Mouse (Mus musculus) intestine, embryonic 15.5 days (tissue): ENCODE results near the gene Eps15l1. TPM values are rescaled to one million over a fixed set of nuclear protein-coding genes. Genes with fewer than 3 reads are reported as not detected.

Experiments used
- ATAC-seq: fragments of 200-750 bp; cut with Nextera tagmentation; 2 replicates; pipeline ENCODE4 v1.8.0; 2017; ENCODE audit warnings: moderate TSS enrichment, moderate library complexity
- H3K27ac ChIP-seq: fragments of 300-500 bp; sonication (generic); 2 replicates; pipeline ENCODE4 v1.5.1; 2015; ENCODE audit warnings: mild to moderate bottlenecking, inconsistent platforms
- H3K27me3 ChIP-seq: fragments of 300-500 bp; sonication (generic); replicated peaks from 2 replicates; pipeline ENCODE4 v1.6.1; 2015; ENCODE audit warnings: inconsistent platforms
- H3K36me3 ChIP-seq: fragments of 300-500 bp; sonication (generic); 2 replicates; pipeline ENCODE4 v1.6.1; 2015; ENCODE audit warnings: inconsistent platforms
- H3K4me1 ChIP-seq: fragments of 300-500 bp; sonication (generic); replicated peaks from 2 replicates; pipeline ENCODE4 v1.6.1; 2015; ENCODE audit warnings: inconsistent platforms
- H3K4me2 ChIP-seq: fragments of 300-500 bp; sonication (generic); replicated peaks from 2 replicates; pipeline ENCODE4 v1.6.1; 2015; ENCODE audit warnings: mild to moderate bottlenecking, inconsistent platforms
- H3K4me3 ChIP-seq: fragments of 300-500 bp; sonication (generic); replicated peaks from 2 replicates; pipeline ENCODE4 v1.5.1; 2015; ENCODE audit warnings: inconsistent platforms
- H3K9ac ChIP-seq: fragments of 300-500 bp; sonication (generic); 2 replicates; pipeline ENCODE4 v1.6.1; 2015; ENCODE audit warnings: inconsistent platforms
- H3K9me3 ChIP-seq: fragments of 300-500 bp; sonication (generic); 2 replicates; pipeline ENCODE4 v1.6.1; 2016; ENCODE audit warnings: inconsistent platforms
- WGBS: fragments of 180-500 bp; shearing (Covaris S2); methylation state at CpG from one replicate; pipeline ENCODE4 v1.1.7; 2015; 5-methylcytosine and 5-hydroxymethylcytosine counted together
- polyA plus RNA-seq: library from polyadenylated mRNA; unstranded; fragments of >200 nt; fragmentation: Nextera tagmentation; extraction: Ambion mirVana; gene quantifications from 2 replicates; pipeline ENCODE4 v1.2.1, GENCODE M21; 2015

The Eps15l1 gene
- polyA plus RNA-seq, 1 experiment from 2014 or later: 43.6 TPM

- no peak overlapping the region for H3K27ac ChIP-seq
- peaks cover 27% of the 10 kb centered on the region for H3K36me3 ChIP-seq
- no peaks in the 10 kb centered on the region for H3K27me3 ChIP-seq
- ATAC-seq: no peak
- H3K4me1 ChIP-seq: no peaks in the 10 kb centered on the region
- no peaks in the 10 kb centered on the region for H3K9me3 ChIP-seq
- no peak overlapping the region for H3K4me3 ChIP-seq
- no peak overlapping the region for H3K4me2 ChIP-seq
- no peak overlapping the region for H3K9ac ChIP-seq
- 88% methylated on average over 7 of the region's 7 CpGs for WGBS
Measured at GRCm38 (mm10) chr8:72363457-72363856, 57.8 kb downstream of the Eps15l1 start.

- Histone ChIP-seq H3K27me3 (no peaks in the 10 kb centered on the region), H3K9me3 (no peaks in the 10 kb centered on the region), H3K36me3 (peaks cover 24% of the 10 kb centered on the region), H3K4me2 (no peak overlapping the region), H3K4me1 (no peaks in the 10 kb centered on the region), H3K4me3 (no peak overlapping the region), H3K27ac (no peak overlapping the region), H3K9ac (no peak overlapping the region)
- WGBS: 92% methylated on average over 4 of the region's 4 CpGs
- ATAC-seq: no peak
Measured at GRCm38 (mm10) chr8:72362754-72363153, 58.5 kb downstream of the Eps15l1 start.

- Histone ChIP-seq H3K4me1 (no peaks in the 10 kb centered on the region), H3K4me3 (no peak overlapping the region), H3K9me3 (no peaks in the 10 kb centered on the region), H3K36me3 (peaks cover 27% of the 10 kb centered on the region; the same call in 1 of the 2 replicates), H3K4me2 (no peak overlapping the region), H3K27me3 (no peaks in the 10 kb centered on the region), H3K27ac (no peak overlapping the region), H3K9ac (no peak overlapping the region)
- no peak for ATAC-seq
Measured at GRCm38 (mm10) chr8:72360162-72360561, 61.1 kb downstream of the Eps15l1 start.

GRCm38 (mm10) chr8:72356593-72356992 is 64.7 kb downstream of the Eps15l1 start:
- Histone ChIP-seq H3K4me3 (no peak overlapping the region), H3K4me1 (no peaks in the 10 kb centered on the region), H3K36me3 (peaks cover 23% of the 10 kb centered on the region), H3K9me3 (no peaks in the 10 kb centered on the region), H3K27ac (no peak overlapping the region), H3K9ac (no peak overlapping the region), H3K4me2 (no peak overlapping the region), H3K27me3 (no peaks in the 10 kb centered on the region)
- no peak for ATAC-seq
- 88% methylated on average over 3 of the region's 3 CpGs for WGBS

- Histone ChIP-seq H3K4me3 (no peak overlapping the region), H3K9ac (no peak overlapping the region), H3K4me1 (no peaks in the 10 kb centered on the region), H3K27ac (no peak overlapping the region), H3K27me3 (no peaks in the 10 kb centered on the region), H3K4me2 (no peak overlapping the region), H3K9me3 (no peaks in the 10 kb centered on the region), H3K36me3 (peaks cover 23% of the 10 kb centered on the region)
- 57% methylated on average over 11 of the region's 11 CpGs for WGBS
- ATAC-seq: no peak
Measured at GRCm38 (mm10) chr8:72354272-72354671, 67.0 kb downstream of the Eps15l1 start.

- no peak overlapping the region for H3K4me2 ChIP-seq
- no peaks in the 10 kb centered on the region for H3K27me3 ChIP-seq
- H3K27ac ChIP-seq: no peak overlapping the region
- no peaks in the 10 kb centered on the region for H3K4me1 ChIP-seq
- 84% methylated on average over 7 of the region's 7 CpGs for WGBS
- no peak overlapping the region for H3K4me3 ChIP-seq
- ATAC-seq: no peak
- H3K9me3 ChIP-seq: no peaks in the 10 kb centered on the region
- H3K9ac ChIP-seq: no peak overlapping the region
- H3K36me3 ChIP-seq: peaks cover 19% of the 10 kb centered on the region
Measured at GRCm38 (mm10) chr8:72353700-72354045, 67.6 kb downstream of the Eps15l1 start.

GRCm38 (mm10) chr8:72352951-72353699 is 68.1 kb downstream of the Eps15l1 start:
- H3K4me1 ChIP-seq: no peaks in the 10 kb centered on the region
- no peak overlapping the region for H3K4me3 ChIP-seq
- no peak for ATAC-seq
- H3K9ac ChIP-seq: no peak overlapping the region
- peaks cover 16% of the 10 kb centered on the region for H3K36me3 ChIP-seq
- H3K27me3 ChIP-seq: no peaks in the 10 kb centered on the region
- 77% methylated on average over 8 of the region's 8 CpGs for WGBS
- no peak overlapping the region for H3K4me2 ChIP-seq
- H3K27ac ChIP-seq: no peak overlapping the region
- no peaks in the 10 kb centered on the region for H3K9me3 ChIP-seq

- H3K27ac ChIP-seq: no peak overlapping the region
- H3K36me3 ChIP-seq: peaks cover 11% of the 10 kb centered on the region
- H3K4me1 ChIP-seq: no peaks in the 10 kb centered on the region
- no peaks in the 10 kb centered on the region for H3K9me3 ChIP-seq
- no peak for ATAC-seq
- 86% methylated on average over 7 of the region's 7 CpGs for WGBS
- no peak overlapping the region for H3K9ac ChIP-seq
- H3K27me3 ChIP-seq: no peaks in the 10 kb centered on the region
- no peak overlapping the region for H3K4me2 ChIP-seq
- no peak overlapping the region for H3K4me3 ChIP-seq
Measured at GRCm38 (mm10) chr8:72351405-72352005, 69.8 kb downstream of the Eps15l1 start.

GRCm38 (mm10) chr8:72350727-72351126 is 70.5 kb downstream of the Eps15l1 start:
- no peak overlapping the region for H3K27ac ChIP-seq
- peaks cover 4% of the 10 kb centered on the region for H3K36me3 ChIP-seq
- no peaks in the 10 kb centered on the region for H3K4me1 ChIP-seq
- no peaks in the 10 kb centered on the region for H3K9me3 ChIP-seq
- H3K9ac ChIP-seq: no peak overlapping the region
- no peak overlapping the region for H3K4me2 ChIP-seq
- ATAC-seq: no peak
- no peaks in the 10 kb centered on the region for H3K27me3 ChIP-seq
- no peak overlapping the region for H3K4me3 ChIP-seq
- 91% methylated on average over 8 of the region's 8 CpGs for WGBS

GRCm38 (mm10) chr8:72349838-72350237 is 71.4 kb downstream of the Eps15l1 start:
- H3K9me3 ChIP-seq: no peaks in the 10 kb centered on the region
- H3K36me3 ChIP-seq: peaks cover 4% of the 10 kb centered on the region
- H3K27me3 ChIP-seq: no peaks in the 10 kb centered on the region
- H3K4me1 ChIP-seq: no peaks in the 10 kb centered on the region
- no peak overlapping the region for H3K4me2 ChIP-seq
- no peak overlapping the region for H3K27ac ChIP-seq
- ATAC-seq: no peak
- 87% methylated on average over 9 of the region's 9 CpGs for WGBS
- no peak overlapping the region for H3K9ac ChIP-seq
- no peak overlapping the region for H3K4me3 ChIP-seq

- H3K27ac ChIP-seq: no peak overlapping the region
- no peak overlapping the region for H3K4me2 ChIP-seq
- H3K36me3 ChIP-seq: no peaks in the 10 kb centered on the region; the same call in 1 of the 2 replicates
- H3K9ac ChIP-seq: no peak overlapping the region
- no peak overlapping the region for H3K4me3 ChIP-seq
- no peak for ATAC-seq
- WGBS: 95% methylated on average over 1 of the region's 1 CpGs
- H3K9me3 ChIP-seq: no peaks in the 10 kb centered on the region
- no peaks in the 10 kb centered on the region for H3K27me3 ChIP-seq
- H3K4me1 ChIP-seq: no peaks in the 10 kb centered on the region
Measured at GRCm38 (mm10) chr8:72348956-72349355, 72.3 kb downstream of the Eps15l1 start.

- no peaks in the 10 kb centered on the region for H3K27me3 ChIP-seq
- no peaks in the 10 kb centered on the region for H3K9me3 ChIP-seq
- no peak overlapping the region for H3K9ac ChIP-seq
- H3K4me1 ChIP-seq: no peaks in the 10 kb centered on the region
- H3K27ac ChIP-seq: no peak overlapping the region
- 97% methylated on average over 2 of the region's 2 CpGs for WGBS
- H3K4me3 ChIP-seq: no peak overlapping the region
- no peaks in the 10 kb centered on the region; the same call in 1 of the 2 replicates for H3K36me3 ChIP-seq
- H3K4me2 ChIP-seq: no peak overlapping the region
- ATAC-seq: no peak
Measured at GRCm38 (mm10) chr8:72348114-72348513, 73.1 kb downstream of the Eps15l1 start.

- Histone ChIP-seq H3K36me3 (no peaks in the 10 kb centered on the region; the same call in 1 of the 2 replicates), H3K27ac (no peak overlapping the region), H3K4me2 (no peak overlapping the region), H3K9ac (no peak overlapping the region), H3K4me3 (no peak overlapping the region), H3K4me1 (no peaks in the 10 kb centered on the region), H3K27me3 (no peaks in the 10 kb centered on the region), H3K9me3 (no peaks in the 10 kb centered on the region)
- 86% methylated on average over 1 of the region's 1 CpGs for WGBS
- ATAC-seq: no peak
Measured at GRCm38 (mm10) chr8:72347553-72347952, 73.7 kb downstream of the Eps15l1 start.
